Mouse (Mus musculus): Measurements from ENCODE around the gene Taar5.

GRCm38 (mm10) chr10:23985546-23985945 is 15.0 kb downstream of the Taar5 start, which contains the start of gene Taar6:
- TF ChIP-seq GATA1 (IDR thresholded peaks at IDR 0.05; ENCODE audit: borderline replicate concordance, low read length): no peak
- no peak for TF ChIP-seq FLI1 (IDR thresholded peaks at IDR 0.05; ENCODE audit: low read length)

Data from megakaryocyte, embryonic 14.5 days (primary cell).